Mouse (Mus musculus): ENCODE measurements at regions not wholly inside any gene's neighbourhood (a gene's known extent, or its start where the extent isn't known, plus 50 kb on each side); places are given as distances from the start of the nearest gene placed in this dataset.

DNA sequence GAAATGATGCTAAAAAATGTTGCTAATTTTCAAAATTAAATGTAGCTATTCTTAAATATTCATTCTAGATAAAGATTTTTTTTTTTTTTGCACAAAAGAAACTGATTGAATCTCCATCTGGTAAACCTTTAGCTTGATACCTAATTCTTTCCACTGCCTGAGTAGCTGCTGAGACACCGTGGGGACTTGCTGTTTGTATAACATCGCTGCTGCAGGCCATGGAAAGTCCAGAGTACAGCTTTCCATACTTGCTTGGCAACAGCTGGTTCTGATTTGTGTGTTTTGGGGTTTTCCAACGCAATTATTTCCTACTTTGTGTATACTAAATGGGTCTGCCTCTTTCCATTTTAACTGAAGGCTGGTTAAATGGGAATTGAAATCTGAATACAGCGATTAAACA, 689.7 kb downstream of the Hdgfl1 start:
- no peak for TF ChIP-seq EP300 (IDR thresholded peaks at IDR 0.05; ENCODE audit: low read depth)
- TF ChIP-seq CTCF (IDR thresholded peaks at IDR 0.05; ENCODE audit: low read depth), result no peak

All from heart, postnatal 0 days (tissue).